Mouse (Mus musculus) myocyte (in vitro differentiated cells): Measurements from ENCODE around the gene Tigar. TPM values are rescaled to one million over a fixed set of nuclear protein-coding genes. Genes with fewer than 3 reads are reported as not detected.

Source experiments
- H3K27me3 ChIP-seq: one replicate; pipeline ENCODE4 v1.6.1; 2011; ENCODE audit not compliant: control insufficient read depth, insufficient read depth, insufficient read length
- H3K36me3 ChIP-seq: one replicate; pipeline ENCODE4 v1.6.1; 2011; ENCODE audit not compliant: control insufficient read depth, insufficient read depth
- H3K4me2 ChIP-seq: one replicate; pipeline ENCODE4 v1.6.1; 2011; ENCODE audit warnings: low read depth, control low read depth
- H3K4me3 ChIP-seq: one replicate; pipeline ENCODE4 v1.5.1; 2011; ENCODE audit warnings: mild to moderate bottlenecking, control low read depth, moderate library complexity
- H3K79me2 ChIP-seq: one replicate; pipeline ENCODE4 v1.6.1; 2011; ENCODE audit not compliant: control insufficient read depth, insufficient read depth
- H3ac ChIP-seq: one replicate; pipeline ENCODE4 v1.6.1; 2011; ENCODE audit not compliant: control insufficient read depth, insufficient read length
- CEBPB ChIP-seq: IDR thresholded peaks from 2 replicates; pipeline ENCODE4 v1.6.1; 2011; ENCODE audit warnings: mild to moderate bottlenecking, moderate library complexity; ENCODE audit not compliant: poor library complexity, insufficient read depth, severe bottlenecking
- E2F4 ChIP-seq: IDR thresholded peaks from one replicate; pipeline ENCODE4 v1.6.1; 2011; ENCODE audit warnings: mild to moderate bottlenecking, control low read depth, moderate library complexity; ENCODE audit not compliant: insufficient read depth
- MAX ChIP-seq: IDR thresholded peaks from one replicate; pipeline ENCODE4 v1.6.1; 2011; ENCODE audit warnings: low read depth, mild to moderate bottlenecking, control low read depth
- MYOD1 ChIP-seq, 3 experiments: IDR thresholded peaks; one replicate each; pipeline ENCODE4 v1.6.1; 2011; ENCODE audit warnings: control low read depth in 2 of 3, low read depth in 2 of 3, mild to moderate bottlenecking in 2 of 3, moderate library complexity in 1 of 3; ENCODE audit not compliant: insufficient read length in 2 of 3, control insufficient read depth in 1 of 3
- MYOG ChIP-seq, 3 experiments: IDR thresholded peaks; one replicate each; pipeline ENCODE4 v1.6.1; 2011; ENCODE audit warnings: control low read depth in 2 of 3, low read depth in 2 of 3, mild to moderate bottlenecking in 2 of 3; ENCODE audit not compliant: insufficient read length in 2 of 3, control insufficient read depth in 1 of 3, insufficient read depth in 1 of 3
- POLR2A ChIP-seq: IDR thresholded peaks from one replicate; pipeline ENCODE4 v1.6.1; 2011; ENCODE audit warnings: low read depth, mild to moderate bottlenecking, control low read depth, moderate library complexity; ENCODE audit not compliant: insufficient read length
- POLR2AphosphoS2 ChIP-seq: IDR thresholded peaks from one replicate; pipeline ENCODE4 v1.6.1; 2011; ENCODE audit warnings: low read depth, control low read depth; ENCODE audit not compliant: insufficient read length
- REST ChIP-seq: IDR thresholded peaks from one replicate; pipeline ENCODE4 v1.6.1; 2011; ENCODE audit warnings: mild to moderate bottlenecking, control low read depth, moderate library complexity; ENCODE audit not compliant: insufficient read depth, insufficient read length
- SRF ChIP-seq: IDR thresholded peaks from one replicate; pipeline ENCODE4 v1.6.1; 2011; ENCODE audit warnings: low read depth; ENCODE audit not compliant: control insufficient read depth, insufficient read length
- TCF12 ChIP-seq: IDR thresholded peaks from one replicate; pipeline ENCODE4 v1.6.1; 2011; ENCODE audit warnings: mild to moderate bottlenecking, control low read depth; ENCODE audit not compliant: poor library complexity, insufficient read depth, severe bottlenecking
- TCF3 ChIP-seq: IDR thresholded peaks from one replicate; pipeline ENCODE4 v1.6.1; 2011; ENCODE audit warnings: low read depth, control low read depth; ENCODE audit not compliant: insufficient read length
- USF1 ChIP-seq: IDR thresholded peaks from one replicate; pipeline ENCODE4 v1.6.1; 2011; ENCODE audit warnings: low read depth, mild to moderate bottlenecking, control low read depth, moderate library complexity
- polyA plus RNA-seq: library from polyadenylated mRNA; unstranded; fragments of >200 nt; fragmentation: generic; extraction: Trizol; gene quantifications from one replicate; pipeline ENCODE4 v1.2.1, GENCODE M21; 2012; ENCODE audit warnings: missing spikeins

Gene Tigar
- polyA plus RNA-seq, 1 experiment, result 4.7 TPM

DNA sequence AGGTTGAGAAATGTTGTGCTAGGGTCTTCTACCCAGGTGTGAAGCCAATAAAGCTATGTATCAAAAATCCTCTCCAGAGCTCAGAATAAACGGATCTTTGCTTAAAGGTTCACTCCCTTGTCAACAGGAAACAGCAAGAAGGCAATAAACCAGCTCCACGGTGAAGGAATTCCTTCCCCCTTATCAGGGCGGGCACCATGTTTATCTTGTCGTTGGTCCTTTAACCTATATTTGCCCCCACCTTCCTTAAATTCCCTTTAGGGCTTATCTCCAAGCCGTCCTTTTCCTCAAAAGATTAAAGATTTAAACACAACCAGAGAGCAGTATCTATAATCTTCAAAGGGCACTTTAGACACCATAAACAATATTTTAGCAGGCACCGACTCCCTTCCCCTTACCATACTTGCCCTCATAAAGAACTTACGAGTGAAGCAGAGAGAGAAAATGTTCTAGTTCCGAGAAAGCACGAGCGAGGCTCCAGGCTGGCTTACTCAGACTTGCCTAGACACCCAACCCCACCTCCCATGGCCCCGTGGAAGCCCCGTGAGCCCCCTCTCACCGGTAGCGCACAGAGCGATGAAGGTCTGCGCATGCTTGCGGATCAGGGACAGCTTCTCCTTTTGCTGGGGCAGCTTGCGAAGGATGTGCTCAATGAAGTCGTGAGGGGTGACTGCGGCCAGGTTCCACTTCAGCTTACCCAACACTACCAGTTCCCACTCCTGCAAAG is 36.3 kb upstream of the Tigar start:
- Histone ChIP-seq H3K36me3 (no peaks in the 10 kb centered on the region), H3ac (no peak overlapping the region)

DNA sequence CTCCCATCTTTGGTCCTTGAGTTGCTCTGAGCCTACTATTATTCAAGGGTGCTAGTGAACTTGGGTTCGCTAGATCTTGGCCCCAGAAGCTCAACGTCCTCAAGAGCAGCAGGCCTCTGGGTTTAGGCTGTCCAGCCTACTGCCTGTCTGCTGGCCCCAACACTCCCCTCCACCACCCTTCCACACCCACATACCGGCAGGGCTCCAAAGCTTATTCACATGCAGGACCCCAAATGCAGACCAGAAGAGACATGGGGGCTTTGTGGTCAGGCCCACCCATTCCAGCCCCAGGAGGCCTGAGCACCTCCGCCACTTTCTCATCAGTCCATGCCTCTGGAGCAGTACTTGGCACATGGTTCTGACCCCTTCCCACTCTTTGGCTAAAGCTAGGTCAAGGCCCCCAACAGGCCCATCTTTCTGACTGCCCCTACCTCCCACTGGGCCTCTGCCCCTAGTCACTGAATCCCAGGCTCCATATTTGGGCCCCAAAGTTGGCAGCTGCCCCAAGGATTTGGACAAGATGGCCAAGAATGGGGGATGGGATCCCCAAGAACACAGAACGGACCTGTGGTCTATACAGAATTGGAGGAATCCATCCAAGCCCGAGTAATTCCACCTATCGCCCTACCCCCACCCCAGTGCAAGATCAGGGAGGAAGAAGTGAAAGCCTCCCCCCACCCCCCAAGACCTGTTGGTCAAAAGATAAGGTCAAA is 34.4 kb upstream of the Tigar start:
- no peak overlapping the region for H3K4me3 ChIP-seq
- no peaks in the 10 kb centered on the region for H3K79me2 ChIP-seq
- H3K4me2 ChIP-seq, result no peak overlapping the region
- no peak for TF ChIP-seq CEBPB
- no peak for TF ChIP-seq MYOD1 (IDR thresholded peaks at IDR 0.05; ENCODE audit: control insufficient read depth in 1 of 3, insufficient read length in 2 of 3, low read depth in 2 of 3)
- TF ChIP-seq TCF3, result no peak
- no peak for TF ChIP-seq USF1
- no peak for TF ChIP-seq REST
- TF ChIP-seq POLR2AphosphoS2, result no peak
- TF ChIP-seq POLR2A, result no peak
- no peak for TF ChIP-seq TCF12
- TF ChIP-seq E2F4, result no peak
- no peak for TF ChIP-seq MAX
- no peak for TF ChIP-seq SRF
- TF ChIP-seq MYOG (IDR thresholded peaks at IDR 0.05; ENCODE audit: control insufficient read depth in 1 of 3, insufficient read depth in 1 of 3, insufficient read length in 2 of 3, low read depth in 2 of 3), result no peak
- H3K36me3 ChIP-seq, result no peaks in the 10 kb centered on the region
- no peak overlapping the region for H3ac ChIP-seq
- H3K27me3 ChIP-seq, result peaks cover 5% of the 10 kb centered on the region

More for the DNA sequence above, 36.3 kb upstream of the Tigar start:
- no peak overlapping the region for H3K4me3 ChIP-seq
- peaks cover 17% of the 10 kb centered on the region for H3K27me3 ChIP-seq
- TF ChIP-seq MAX (no peak), E2F4 (no peak), POLR2AphosphoS2 (no peak), MYOD1 (IDR thresholded peaks at IDR 0.05; ENCODE audit: control insufficient read depth in 1 of 3, insufficient read length in 2 of 3, low read depth in 2 of 3) (no peak), TCF12 (no peak), TCF3 (no peak), USF1 (no peak), MYOG (IDR thresholded peaks at IDR 0.05; ENCODE audit: control insufficient read depth in 1 of 3, insufficient read depth in 1 of 3, insufficient read length in 2 of 3, low read depth in 2 of 3) (no peak), POLR2A (no peak), SRF (no peak), CEBPB (no peak), REST (no peak)
- H3K79me2 ChIP-seq, result no peaks in the 10 kb centered on the region
- no peak overlapping the region for H3K4me2 ChIP-seq

DNA sequence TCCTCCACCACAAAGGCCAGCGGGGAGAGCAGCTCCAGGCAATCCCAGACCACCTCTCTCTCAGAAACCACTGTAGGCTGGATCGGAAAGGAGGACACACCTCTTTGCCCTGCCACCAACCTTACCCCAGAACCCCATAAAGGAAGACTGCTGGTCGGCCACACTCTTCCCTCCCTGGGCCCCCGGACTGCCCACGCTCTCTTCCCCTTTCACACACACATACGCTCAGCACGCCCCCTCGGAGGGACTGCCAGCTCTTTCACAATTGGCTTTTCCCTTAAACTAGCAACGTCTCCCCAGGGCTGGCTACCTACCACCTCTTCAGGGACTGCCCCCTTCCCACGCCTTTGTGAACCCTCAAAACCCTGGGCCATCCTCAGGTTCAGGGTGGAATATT is 33.8 kb upstream of the Tigar start:
- TF ChIP-seq MAX, result no peak
- no peak for TF ChIP-seq CEBPB
- no peak for TF ChIP-seq MYOD1 (IDR thresholded peaks at IDR 0.05; ENCODE audit: control insufficient read depth in 1 of 3, insufficient read length in 2 of 3, low read depth in 2 of 3)
- TF ChIP-seq USF1, result no peak
- TF ChIP-seq MYOG (IDR thresholded peaks at IDR 0.05; ENCODE audit: control insufficient read depth in 1 of 3, insufficient read depth in 1 of 3, insufficient read length in 2 of 3, low read depth in 2 of 3), result no peak
- TF ChIP-seq POLR2A, result no peak
- no peak for TF ChIP-seq E2F4
- no peak for TF ChIP-seq REST
- no peak for TF ChIP-seq POLR2AphosphoS2
- no peak for TF ChIP-seq TCF3
- no peak for TF ChIP-seq SRF
- TF ChIP-seq TCF12, result no peak
- Histone ChIP-seq H3K79me2 (no peaks in the 10 kb centered on the region), H3K4me3 (no peak overlapping the region), H3K36me3 (no peaks in the 10 kb centered on the region), H3K27me3 (no peaks in the 10 kb centered on the region), H3ac (no peak overlapping the region), H3K4me2 (no peak overlapping the region)

DNA sequence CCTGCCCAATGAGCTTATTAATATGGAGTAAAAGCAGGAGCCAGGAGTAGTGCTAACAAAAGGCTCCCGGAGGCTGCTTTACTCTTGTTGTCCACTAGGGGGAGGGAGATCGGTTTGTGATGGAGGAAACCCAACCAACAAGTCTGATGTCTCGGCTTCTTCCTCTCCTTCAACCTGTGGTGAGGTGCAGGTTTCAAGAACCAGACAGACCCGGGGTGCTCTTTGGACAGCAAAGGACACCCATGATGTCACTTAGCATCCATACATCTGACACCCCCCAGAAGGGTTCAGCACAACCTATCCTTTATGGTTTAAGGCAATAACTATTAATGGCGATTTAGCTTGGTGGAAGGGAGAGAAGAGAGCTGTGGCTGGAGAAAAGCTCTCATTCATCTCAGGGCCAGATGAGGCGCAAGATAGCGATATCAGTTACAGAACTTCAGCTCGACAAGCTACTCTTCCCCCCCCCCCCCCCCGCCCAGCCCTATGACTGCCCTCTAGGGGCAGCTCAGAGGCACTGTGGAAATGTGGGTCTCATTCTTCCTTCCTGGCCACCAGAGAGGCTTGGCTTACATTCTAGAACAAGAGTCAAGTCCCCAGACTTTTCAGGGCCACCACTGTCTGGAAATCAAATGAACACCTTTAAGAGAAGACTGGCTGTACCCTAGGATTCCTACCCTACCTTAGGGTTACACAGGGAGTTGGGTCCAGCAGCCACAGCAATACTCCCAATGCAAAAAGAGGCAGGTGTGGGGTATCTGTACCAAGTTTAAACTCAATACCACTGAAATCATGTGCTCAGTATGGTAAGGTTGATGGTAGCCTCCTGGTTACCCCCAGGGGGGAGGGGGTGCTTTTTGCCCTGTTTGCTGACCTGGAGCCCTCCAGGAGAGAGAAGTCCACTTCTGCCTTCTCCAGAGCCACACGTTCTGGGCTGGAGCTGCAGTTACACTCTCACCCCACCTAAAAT is 33.1 kb upstream of the Tigar start:
- Histone ChIP-seq H3K4me2 (no peak overlapping the region), H3K4me3 (no peak overlapping the region), H3ac (no peak overlapping the region), H3K79me2 (no peaks in the 10 kb centered on the region), H3K27me3 (no peaks in the 10 kb centered on the region), H3K36me3 (no peaks in the 10 kb centered on the region)
- TF ChIP-seq POLR2A, result no peak
- TF ChIP-seq SRF, result no peak
- TF ChIP-seq TCF3, result no peak
- no peak for TF ChIP-seq TCF12
- no peak for TF ChIP-seq REST
- no peak for TF ChIP-seq MYOG (IDR thresholded peaks at IDR 0.05; ENCODE audit: control insufficient read depth in 1 of 3, insufficient read depth in 1 of 3, insufficient read length in 2 of 3, low read depth in 2 of 3)
- no peak for TF ChIP-seq MYOD1 (IDR thresholded peaks at IDR 0.05; ENCODE audit: control insufficient read depth in 1 of 3, insufficient read length in 2 of 3, low read depth in 2 of 3)
- TF ChIP-seq CEBPB, result no peak
- no peak for TF ChIP-seq MAX
- TF ChIP-seq POLR2AphosphoS2, result no peak
- no peak for TF ChIP-seq E2F4
